Mouse (Mus musculus): ENCODE measurements around the gene Tmcc2.

DNA sequence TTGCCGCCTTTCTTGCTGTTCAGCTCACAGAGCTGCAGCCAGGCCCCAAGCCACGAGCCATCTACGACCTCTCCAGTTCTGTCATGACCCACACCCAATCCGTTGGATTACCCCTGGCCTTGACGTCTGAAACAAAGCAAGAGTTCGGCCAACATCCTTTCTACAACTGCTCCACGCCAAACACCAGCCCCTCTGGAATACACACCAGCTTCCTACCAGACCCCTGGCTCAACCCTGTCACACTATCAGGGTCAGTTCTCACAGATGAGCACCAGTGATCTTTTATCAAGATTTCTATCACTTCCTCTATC lies 14.1 kb downstream of the Tmcc2 start:
- no peak for TF ChIP-seq CTCF (IDR thresholded peaks at IDR 0.05; ENCODE audit: borderline replicate concordance, control insufficient read depth, extremely low read depth, insufficient read depth, low read length, poor library complexity)
- no peak for TF ChIP-seq POLR2A (IDR thresholded peaks at IDR 0.05; ENCODE audit: control insufficient read depth, extremely low read depth, insufficient read depth, low read length, poor library complexity)

Measured in thymus, adult 2 months (tissue).